Mouse (Mus musculus) spleen, postnatal 14 days (tissue): Measurements from ENCODE around the gene Igf2bp2.

ENCODE experiments used
- DNase-seq, 2 experiments: peaks; one replicate each; pipeline ENCODE4 v3.0.0; 2021 to 2022; ENCODE audit warnings: low spot score in 2 of 2

Gene Igf2bp2

GRCm38 (mm10) chr16:22162512-22163455, at the start of gene Igf2bp2:
TSS of gene Igf2bp2 (minus strand) at chr16:22163299.
- DNase-seq: no peak

- no peak for DNase-seq
These were observed 40.4 kb upstream of the Igf2bp2 start for GRCm38 (mm10) chr16:22203501-22203900.

GRCm38 (mm10) chr16:22201858-22202257, 38.8 kb upstream of the Igf2bp2 start:
- no peak for DNase-seq

DNA sequence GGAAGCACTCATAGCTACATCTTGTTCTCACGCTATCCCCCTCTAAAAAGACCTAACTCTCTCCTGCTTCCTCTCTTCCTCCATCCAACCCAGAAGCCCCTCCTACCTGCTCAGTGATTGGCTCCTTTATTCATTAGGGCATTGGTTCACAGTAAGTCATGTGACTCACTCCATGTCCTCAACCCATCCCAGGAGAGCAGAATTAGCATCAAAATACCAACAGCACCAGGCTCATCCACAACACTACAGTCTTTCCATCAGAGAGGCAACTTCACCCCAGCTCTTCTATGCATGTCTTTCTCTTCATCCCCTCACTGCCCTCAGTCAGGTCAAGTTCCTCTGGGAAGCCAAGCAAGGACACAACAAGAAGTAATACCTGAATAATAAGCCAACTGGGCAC, 37.4 kb upstream of the Igf2bp2 start:
- no peak for DNase-seq

GRCm38 (mm10) chr16:22187366-22187765, 24.3 kb upstream of the Igf2bp2 start:
- no peak for DNase-seq

DNA sequence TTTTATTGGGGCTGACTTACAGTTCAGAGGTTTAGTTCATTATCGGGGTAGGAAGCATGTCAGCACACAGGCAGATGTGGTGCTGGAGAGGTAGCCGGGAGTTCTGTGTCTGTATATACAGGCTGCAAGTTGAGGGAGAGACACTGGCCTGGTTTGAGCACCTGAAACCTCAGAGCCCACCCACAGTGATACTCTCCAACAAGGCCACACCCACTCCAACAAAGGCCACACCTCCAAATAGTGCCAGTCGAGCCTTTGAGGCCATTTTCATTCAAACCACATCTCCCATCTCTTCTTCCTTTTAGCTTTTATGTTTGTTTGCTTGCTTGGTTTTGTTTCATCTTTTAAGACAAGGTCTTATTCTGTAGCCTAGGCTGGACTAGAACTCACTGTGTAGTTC, 22.3 kb upstream of the Igf2bp2 start:
- no peak for DNase-seq

DNA sequence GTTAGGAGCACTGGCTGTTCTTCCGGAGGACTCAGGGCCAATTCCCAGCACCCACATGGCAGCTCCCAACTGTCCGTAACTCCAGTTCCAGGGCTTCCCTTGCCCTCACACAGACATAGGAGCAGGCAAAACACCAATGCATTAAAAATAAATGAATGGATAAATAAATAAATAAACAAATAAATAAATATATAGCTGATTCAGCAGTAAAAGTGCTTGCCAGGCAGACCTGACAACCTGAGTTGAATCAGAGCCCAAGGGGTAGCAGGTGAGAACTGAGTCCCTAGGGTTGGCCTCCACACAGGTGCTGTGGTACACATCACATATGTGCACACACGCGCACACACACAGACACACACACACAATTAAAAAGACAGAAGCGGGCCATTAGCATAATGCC, 21.0 kb upstream of the Igf2bp2 start:
- no peak for DNase-seq

DNA sequence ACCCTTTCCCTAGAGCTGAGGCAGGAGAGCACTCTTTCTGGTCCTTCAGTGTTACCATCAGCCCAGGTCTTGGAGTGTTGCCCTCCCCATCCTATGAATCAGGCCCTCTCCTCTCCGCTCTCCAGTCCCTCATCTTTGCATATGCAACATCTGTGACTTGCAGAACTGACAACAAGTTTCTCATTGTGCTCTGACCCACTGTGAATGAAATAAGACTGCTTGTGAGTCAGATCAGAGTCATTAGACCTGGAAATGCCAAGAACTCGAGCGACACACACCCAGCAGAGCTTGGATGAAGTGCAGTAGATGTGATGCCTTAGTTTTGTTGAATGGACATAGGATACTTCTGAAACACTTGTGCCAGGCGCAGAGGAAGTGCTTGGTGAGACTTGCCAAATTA, 19.2 kb upstream of the Igf2bp2 start:
- DNase-seq: no peak

- DNase-seq: no peak
These were observed 15.7 kb upstream of the Igf2bp2 start for GRCm38 (mm10) chr16:22178793-22179192.

GRCm38 (mm10) chr16:22177999-22178398, 14.9 kb upstream of the Igf2bp2 start:
- no peak for DNase-seq

GRCm38 (mm10) chr16:22168731-22169130, 5.6 kb upstream of the Igf2bp2 start:
- no peak for DNase-seq

- DNase-seq: no peak
These were observed 2.5 kb upstream of the Igf2bp2 start for GRCm38 (mm10) chr16:22165556-22165955.

DNA sequence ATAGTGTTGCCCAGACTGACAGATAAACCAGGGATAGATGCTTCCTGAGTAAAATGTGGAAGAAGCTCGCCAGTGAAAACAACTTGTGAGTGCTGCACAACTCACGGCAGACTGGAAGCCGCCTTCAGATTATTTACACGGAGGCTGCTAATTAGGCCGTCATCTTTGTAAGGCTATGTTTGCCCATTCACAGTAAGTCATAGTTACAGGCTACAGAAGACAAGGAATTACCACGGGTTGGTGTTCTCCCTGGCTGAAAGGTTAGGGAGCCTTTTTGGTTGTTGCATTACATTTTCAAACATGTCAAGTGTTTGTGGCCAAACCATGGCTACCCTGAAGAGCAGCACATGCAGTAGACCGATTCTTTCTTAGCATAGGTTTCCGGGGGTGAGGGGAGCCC, 1.3 kb upstream of the Igf2bp2 start:
- no peak for DNase-seq

DNA sequence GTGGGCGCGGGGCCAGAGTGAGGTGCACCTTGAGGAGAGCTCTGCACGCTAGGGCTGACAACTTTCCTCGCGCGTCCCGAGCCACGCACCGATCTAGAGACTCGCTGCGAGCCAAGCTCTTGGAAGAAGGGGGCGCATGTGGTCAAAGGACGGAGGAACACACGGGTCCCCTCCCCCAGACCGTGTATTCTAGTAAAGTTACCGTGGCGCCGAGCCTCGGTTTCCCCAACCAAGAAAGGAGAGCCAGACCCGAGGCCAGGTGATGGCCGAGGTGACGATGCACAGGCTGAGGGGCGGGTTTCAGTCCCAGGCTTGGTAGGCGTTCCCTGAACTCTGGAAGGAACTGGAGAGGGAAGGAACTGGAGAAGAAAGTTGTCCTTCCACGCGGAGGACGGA, 355 bp upstream of the Igf2bp2 start:
- DNase-seq: no peak

GRCm38 (mm10) chr16:22162066-22162511, 1.0 kb downstream of the Igf2bp2 start:
- DNase-seq: no peak

GRCm38 (mm10) chr16:22161351-22162065, 1.6 kb downstream of the Igf2bp2 start:
- no peak for DNase-seq

DNA sequence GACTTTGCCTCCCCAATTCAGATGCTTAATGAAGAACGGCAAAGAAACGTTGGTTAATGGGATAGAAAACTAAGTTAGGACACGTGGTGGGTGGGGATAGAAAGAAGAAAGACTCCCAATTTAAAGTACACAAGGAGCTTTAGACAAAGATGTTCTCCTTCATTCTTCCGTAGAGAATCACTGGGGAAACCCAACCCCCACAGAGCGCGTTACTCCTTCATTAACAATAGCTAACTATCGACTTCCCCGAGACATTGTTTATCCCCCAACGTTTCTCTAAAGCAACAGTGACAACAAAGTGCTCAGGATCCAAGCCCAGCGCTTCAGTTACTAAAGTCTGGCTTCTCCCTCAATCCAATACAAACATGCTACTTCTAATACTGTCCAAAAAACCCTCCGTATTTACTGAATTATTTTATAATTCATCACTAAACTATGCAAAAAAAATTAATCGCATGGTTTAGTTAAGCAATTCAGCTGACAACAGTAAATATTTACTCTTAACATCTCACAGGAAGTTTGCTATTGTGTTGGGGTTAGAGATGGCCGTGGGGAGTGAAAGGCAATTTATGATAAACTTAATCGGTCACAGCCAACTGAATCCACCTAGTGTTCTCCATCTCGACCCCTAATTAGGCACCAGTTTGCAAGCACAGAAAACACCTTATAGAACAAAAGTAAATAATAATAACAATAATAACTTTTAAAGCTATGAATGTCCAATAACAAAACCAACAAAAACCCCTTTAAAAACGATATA, 2.5 kb downstream of the Igf2bp2 start:
- no peak for DNase-seq

- no peak for DNase-seq
These were observed 10.1 kb downstream of the Igf2bp2 start for GRCm38 (mm10) chr16:22152941-22153444.

DNA sequence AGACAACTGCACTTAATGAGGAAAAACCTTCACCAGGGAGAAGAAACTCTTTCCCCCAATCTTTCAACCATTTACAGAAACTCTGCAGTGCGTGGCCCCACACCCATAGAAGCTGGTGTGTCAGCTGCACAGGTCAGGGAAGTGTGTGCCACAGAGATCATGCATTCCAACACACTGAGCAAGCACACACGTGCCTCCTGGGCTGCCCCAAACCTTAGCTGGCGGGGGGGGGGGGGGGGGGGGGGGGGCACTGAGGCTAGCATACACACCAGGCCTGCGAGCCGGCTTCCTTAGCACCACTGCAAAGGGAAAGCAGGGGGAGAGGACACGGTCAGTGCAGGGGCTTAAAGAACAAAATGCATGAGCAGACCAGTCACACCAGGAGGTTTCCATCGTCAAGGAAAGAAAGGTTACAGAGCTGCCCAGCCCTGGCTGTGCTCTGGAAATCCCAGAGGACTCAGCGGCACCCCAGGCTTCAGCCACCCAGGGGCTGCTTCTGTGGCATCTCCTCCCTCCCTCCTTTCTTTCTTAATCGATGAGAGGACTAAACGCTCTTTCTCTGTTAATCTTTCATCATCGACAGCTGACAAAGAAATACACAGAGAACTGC, 11.3 kb downstream of the Igf2bp2 start:
- DNase-seq: no peak

- no peak for DNase-seq
These were observed 12.7 kb downstream of the Igf2bp2 start for GRCm38 (mm10) chr16:22150421-22150820.

DNA sequence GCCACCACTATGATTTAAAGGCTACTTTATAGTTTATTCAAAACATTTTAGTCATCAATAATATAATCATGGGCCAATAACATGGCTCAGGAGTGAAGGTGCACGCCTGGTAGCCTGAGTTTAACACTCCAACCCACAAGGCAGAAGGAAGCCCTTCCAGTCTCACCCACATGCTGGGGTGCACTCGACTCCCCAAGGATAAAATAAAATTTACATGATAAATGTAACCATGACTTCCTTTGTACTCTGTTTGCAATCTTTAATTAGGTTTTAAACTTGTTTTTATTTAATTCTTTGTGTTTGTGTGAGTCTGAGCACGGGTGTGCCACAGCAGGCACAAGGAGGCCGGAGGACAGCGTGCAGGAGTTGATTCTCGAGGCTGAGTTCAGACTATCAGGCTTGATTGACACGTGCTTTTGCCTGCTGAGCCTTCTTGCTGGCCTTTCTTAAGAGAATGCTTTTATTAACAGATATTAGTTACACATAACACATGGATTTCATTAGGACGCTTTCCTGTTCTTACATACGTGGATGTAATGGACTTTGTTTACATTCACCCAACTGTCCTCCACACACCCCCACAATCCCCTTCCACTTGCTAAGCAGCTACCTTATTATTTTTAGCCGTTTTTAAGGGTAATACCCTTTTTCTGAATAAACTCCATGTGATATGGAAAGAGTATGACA, 13.3 kb downstream of the Igf2bp2 start:
- no peak for DNase-seq
